Mouse (Mus musculus) E14TG2a.4 (cell line): ENCODE measurements around the gene Cux2.

Source experiments
- CTCF ChIP-seq: conservative IDR thresholded peaks from 2 replicates; pipeline ENCODE4 v1.5.1; 2014; ENCODE audit warnings: low read length
- NANOG ChIP-seq: IDR thresholded peaks from 2 replicates; pipeline ENCODE4 v1.6.1; 2014; ENCODE audit warnings: borderline replicate concordance, low read length, mixed read lengths
- POU5F1 ChIP-seq: IDR thresholded peaks from 2 replicates; pipeline ENCODE4 v1.6.1; 2014; ENCODE audit warnings: low read length, borderline replicate concordance

GRCm38 (mm10) chr5:121827876-121828275, 222.0 kb downstream of the Cux2 start:
- TF ChIP-seq CTCF (no peak), POU5F1 (no peak), NANOG (no peak)
